Mouse (Mus musculus): ENCODE data around the gene Gm8882. TPM values are rescaled to one million over a fixed set of nuclear protein-coding genes. Genes with fewer than 3 reads are reported as not detected.
"Not testable (repeated sequence)": the region's sequence is repeated elsewhere in the genome, so short reads cannot be mapped to it uniquely, and the experiment has no call there.

Gm8882 gene
- polyA plus RNA-seq (2015; fragmentation: Nextera tagmentation; extraction: Ambion mirVana): not detected in 2 replicates

GRCm38 (mm10) chr6:132364034-132364433 is at the start of gene Gm8882:
Gm8882 (minus strand) TSS chr6:132364134.
- not testable (repeated sequence) for ATAC-seq; H3K36me3 ChIP-seq (ENCODE audit: insufficient read depth, low read length); H3K9ac ChIP-seq (replicated peaks; ENCODE audit: low read depth); DNase-seq (ENCODE audit: low spot score); H3K27ac ChIP-seq (ENCODE audit: low read length); H3K27me3 ChIP-seq (replicated peaks; ENCODE audit: insufficient read depth, low read length); H3K4me1 ChIP-seq (ENCODE audit: insufficient read depth, low read depth, low read length); H3K9me3 ChIP-seq (ENCODE audit: low read length); H3K4me3 ChIP-seq (ENCODE audit: low read depth, low read length); H3K4me2 ChIP-seq (replicated peaks; ENCODE audit: low read depth, low read length)
- 66% methylated on average over 1 of the region's 1 CpGs for WGBS

GRCm38 (mm10) chr6:132314657-132315056 is 49.3 kb downstream of the Gm8882 start, which contains the start of gene Prpmp5:
Prpmp5 (minus strand) TSS chr6:132314757.
- H3K9me3 ChIP-seq (ENCODE audit: low read length); ATAC-seq; H3K27me3 ChIP-seq (replicated peaks; ENCODE audit: insufficient read depth, low read length); H3K36me3 ChIP-seq (ENCODE audit: insufficient read depth, low read length); H3K9ac ChIP-seq (replicated peaks; ENCODE audit: low read depth); H3K27ac ChIP-seq (ENCODE audit: low read length); H3K4me2 ChIP-seq (replicated peaks; ENCODE audit: low read depth, low read length); H3K4me1 ChIP-seq (ENCODE audit: insufficient read depth, low read depth, low read length); H3K4me3 ChIP-seq (ENCODE audit: low read depth, low read length); DNase-seq (ENCODE audit: low spot score): not testable (repeated sequence)

Other genes starting within 250 kb of the Gm8882 start
- gene Prb1, start 153.6 kb downstream of the Gm8882 start, polyA plus RNA-seq (2015; fragmentation: Nextera tagmentation; extraction: Ambion mirVana): not detected in 2 replicates
- not detected in 2 replicates for gene Prpmp5, start 49.4 kb downstream of the Gm8882 start, polyA plus RNA-seq (2015; fragmentation: Nextera tagmentation; extraction: Ambion mirVana)
- gene Prh1, start 205.7 kb upstream of the Gm8882 start, polyA plus RNA-seq (2015; fragmentation: Nextera tagmentation; extraction: Ambion mirVana): not detected in 2 replicates
- gene Prp2, start 231.8 kb upstream of the Gm8882 start, polyA plus RNA-seq (2015; fragmentation: Nextera tagmentation; extraction: Ambion mirVana): not detected in 2 replicates

Measured in lung, postnatal 0 days (tissue).